Mouse (Mus musculus) MEL (cell line): ENCODE measurements at regions not wholly inside any gene's neighbourhood (a gene's known extent, or its start where the extent isn't known, plus 50 kb on each side); places are given as distances from the start of the nearest gene placed in this dataset.

Experiments
- DNase-seq: peaks from one replicate; pipeline ENCODE4 v3.0.0; 2011; ENCODE audit warnings: low read depth, low spot score
- H3K27ac ChIP-seq: 2 replicates; pipeline ENCODE4 v1.5.1; 2012; ENCODE audit warnings: low read depth, mild to moderate bottlenecking, control low read depth, low read length, moderate library complexity; ENCODE audit not compliant: control insufficient read depth
- H3K27me3 ChIP-seq, 2 experiments: fragments of 150-350 bp in 1 of 2; sonication (generic) in 1 of 2; 2 replicates each; pipeline ENCODE4 v1.6.1; 2012; ENCODE audit warnings: low read length in 2 of 2, mild to moderate bottlenecking in 2 of 2, improper control_type of control experiment in 1 of 2, moderate library complexity in 1 of 2; ENCODE audit not compliant: insufficient read depth in 2 of 2, control insufficient read depth in 1 of 2
- H3K36me3 ChIP-seq, 2 experiments: 2 replicates each; pipeline ENCODE4 v1.6.1; 2012 to 2014; ENCODE audit warnings: low read length in 2 of 2, improper control_type of control experiment in 1 of 2, inconsistent platforms in 1 of 2, mild to moderate bottlenecking in 1 of 2; ENCODE audit not compliant: insufficient read depth in 2 of 2, control insufficient read depth in 1 of 2
- H3K4me1 ChIP-seq, 2 experiments: fragments of 150-350 bp in 1 of 2; sonication (generic) in 1 of 2; 2 replicates each; pipeline ENCODE4 v1.6.1; 2012; ENCODE audit warnings: low read length in 2 of 2, improper control_type of control experiment in 1 of 2, mild to moderate bottlenecking in 1 of 2; ENCODE audit not compliant: insufficient read depth in 2 of 2, control insufficient read depth in 1 of 2
- H3K4me3 ChIP-seq, 2 experiments: fragments of 150-350 bp in 1 of 2; sonication (generic) in 1 of 2; 2 replicates each; pipeline ENCODE4 v1.5.1; 2012; ENCODE audit warnings: low read depth in 2 of 2, low read length in 2 of 2, mild to moderate bottlenecking in 2 of 2, moderate library complexity in 2 of 2, control low read depth in 1 of 2, improper control_type of control experiment in 1 of 2; ENCODE audit not compliant: control insufficient read depth in 1 of 2, insufficient read depth in 1 of 2
- H3K79me2 ChIP-seq: 2 replicates; pipeline ENCODE4 v1.6.1; 2012; ENCODE audit warnings: mild to moderate bottlenecking, low read length, moderate library complexity; ENCODE audit not compliant: control insufficient read depth, poor library complexity, insufficient read depth
- H3K9ac ChIP-seq: 2 replicates; pipeline ENCODE4 v1.6.1; 2012; ENCODE audit warnings: low read depth, mild to moderate bottlenecking, control low read depth, low read length, moderate library complexity; ENCODE audit not compliant: control insufficient read depth, poor library complexity, severe bottlenecking
- H3K9me3 ChIP-seq: fragments of 150-350 bp; sonication (generic); replicated peaks from 2 replicates; pipeline ENCODE4 v1.6.1; 2012; ENCODE audit warnings: mild to moderate bottlenecking, low read length, improper control_type of control experiment, moderate library complexity; ENCODE audit not compliant: insufficient read depth
- CHD1 ChIP-seq: IDR thresholded peaks from 2 replicates; pipeline ENCODE4 v1.6.1; 2012; ENCODE audit warnings: low read depth, mild to moderate bottlenecking, inconsistent platforms, low read length, improper control_type of control experiment
- CHD2 ChIP-seq: IDR thresholded peaks from 2 replicates; pipeline ENCODE4 v1.6.1; 2011; ENCODE audit warnings: low read length, improper control_type of control experiment
- CTCF ChIP-seq, 3 experiments: IDR thresholded peaks in 2 of 3; conservative IDR thresholded peaks in 1 of 3; 2 replicates each; pipeline ENCODE4 v1.5.1; 2011 to 2012; ENCODE audit warnings: low read length in 3 of 3, low read depth in 2 of 3, mild to moderate bottlenecking in 2 of 3, improper control_type of control experiment in 1 of 3, inconsistent platforms in 1 of 3, mixed read lengths in 1 of 3, moderate library complexity in 1 of 3; ENCODE audit not compliant: control insufficient read depth in 1 of 3, insufficient read depth in 1 of 3, poor library complexity in 1 of 3, severe bottlenecking in 1 of 3
- E2F4 ChIP-seq: IDR thresholded peaks from 2 replicates; pipeline ENCODE4 v1.6.1; 2011; ENCODE audit warnings: low read depth, low read length, improper control_type of control experiment, borderline replicate concordance
- EP300 ChIP-seq, 2 experiments: IDR thresholded peaks; 2 replicates each; pipeline ENCODE4 v1.6.1; 2011; ENCODE audit warnings: improper control_type of control experiment in 2 of 2, low read length in 2 of 2, low read depth in 1 of 2, mild to moderate bottlenecking in 1 of 2
- GABPA ChIP-seq: IDR thresholded peaks from 2 replicates; pipeline ENCODE4 v1.6.1; 2012; ENCODE audit warnings: low read depth, mild to moderate bottlenecking, inconsistent platforms, low read length, improper control_type of control experiment, moderate library complexity
- HCFC1 ChIP-seq: IDR thresholded peaks from 2 replicates; pipeline ENCODE4 v1.6.1; 2012; ENCODE audit warnings: low read depth, mild to moderate bottlenecking, inconsistent platforms, low read length, improper control_type of control experiment, moderate library complexity
- MEF2A ChIP-seq: IDR thresholded peaks from 2 replicates; pipeline ENCODE4 v1.6.1; 2014; ENCODE audit warnings: low read depth, mild to moderate bottlenecking, inconsistent platforms, low read length, improper control_type of control experiment; ENCODE audit not compliant: poor library complexity, insufficient replicate concordance, severe bottlenecking; ENCODE audit errors: extremely low read depth
- MYC ChIP-seq: IDR thresholded peaks from 2 replicates; pipeline ENCODE4 v1.6.1; 2011; ENCODE audit warnings: low read depth, mild to moderate bottlenecking, low read length, improper control_type of control experiment, moderate library complexity
- NELFE ChIP-seq: IDR thresholded peaks from 2 replicates; pipeline ENCODE4 v1.6.1; 2011; ENCODE audit warnings: low read depth, low read length, improper control_type of control experiment
- NRF1 ChIP-seq: IDR thresholded peaks from 2 replicates; pipeline ENCODE4 v1.6.1; 2014; ENCODE audit warnings: low read depth, mild to moderate bottlenecking, inconsistent platforms, low read length, improper control_type of control experiment, moderate library complexity; ENCODE audit not compliant: poor library complexity, insufficient read depth, severe bottlenecking
- POLR2A ChIP-seq, 2 experiments: IDR thresholded peaks; 2 replicates each; pipeline ENCODE4 v1.6.1; 2011 to 2012; ENCODE audit warnings: low read length in 2 of 2, mild to moderate bottlenecking in 2 of 2, control low read depth in 1 of 2, improper control_type of control experiment in 1 of 2, low read depth in 1 of 2, moderate library complexity in 1 of 2; ENCODE audit not compliant: control insufficient read depth in 1 of 2, insufficient read depth in 1 of 2, poor library complexity in 1 of 2
- POLR2AphosphoS2 ChIP-seq: IDR thresholded peaks from 2 replicates; pipeline ENCODE4 v1.6.1; 2011; ENCODE audit warnings: low read length, improper control_type of control experiment
- POLR2AphosphoS5 ChIP-seq: IDR thresholded peaks from 2 replicates; pipeline ENCODE4 v1.6.1; 2012; ENCODE audit warnings: low read depth, borderline replicate concordance, mild to moderate bottlenecking, inconsistent platforms, low read length, moderate library complexity, mixed read lengths
- SIN3A ChIP-seq: IDR thresholded peaks from 2 replicates; pipeline ENCODE4 v1.6.1; 2012; ENCODE audit warnings: low read length, improper control_type of control experiment, inconsistent platforms
- SMC3 ChIP-seq: IDR thresholded peaks from 2 replicates; pipeline ENCODE4 v1.6.1; 2011; ENCODE audit warnings: low read depth, low read length, improper control_type of control experiment
- TBP ChIP-seq: IDR thresholded peaks from 2 replicates; pipeline ENCODE4 v1.8.0; 2011; ENCODE audit warnings: low read depth, low read length, improper control_type of control experiment
- TCF12 ChIP-seq: IDR thresholded peaks from 2 replicates; pipeline ENCODE4 v1.6.1; 2014; ENCODE audit warnings: low read depth, mild to moderate bottlenecking, inconsistent platforms, low read length, improper control_type of control experiment, moderate library complexity
- UBTF ChIP-seq: IDR thresholded peaks from 2 replicates; pipeline ENCODE4 v1.6.1; 2012; ENCODE audit warnings: low read depth, mild to moderate bottlenecking, inconsistent platforms, low read length, improper control_type of control experiment, moderate library complexity, borderline replicate concordance; ENCODE audit not compliant: insufficient read depth
- ZKSCAN1 ChIP-seq: IDR thresholded peaks from 2 replicates; pipeline ENCODE4 v1.6.1; 2012; ENCODE audit warnings: low read depth, mild to moderate bottlenecking, inconsistent platforms, low read length, improper control_type of control experiment, moderate library complexity
- ZMIZ1 ChIP-seq: IDR thresholded peaks from 2 replicates; pipeline ENCODE4 v1.6.1; 2012; ENCODE audit warnings: low read depth, mild to moderate bottlenecking, inconsistent platforms, low read length, improper control_type of control experiment, moderate library complexity

GRCm38 (mm10) chr9:32923925-32924324, 287.9 kb downstream of the Ets1 start:
- H3K9ac ChIP-seq = no peak overlapping the region
- H3K9me3 ChIP-seq = no peaks in the 10 kb centered on the region
- H3K27me3 ChIP-seq = no peaks in the 10 kb centered on the region
- H3K4me1 ChIP-seq = no peaks in the 10 kb centered on the region
- H3K4me3 ChIP-seq = no peak overlapping the region
- TF ChIP-seq GABPA (no peak), POLR2A (IDR thresholded peaks at IDR 0.05; ENCODE audit: control insufficient read depth in 1 of 2, insufficient read depth in 1 of 2, low read depth in 1 of 2, low read length in 2 of 2, poor library complexity in 1 of 2) (no peak), MEF2A (no peak), POLR2AphosphoS2 (no peak), TBP (no peak), CTCF (IDR thresholded peaks at IDR 0.05 in 2 of 3, conservative IDR thresholded peaks at IDR 0.05 in 1 of 3; ENCODE audit: control insufficient read depth in 1 of 3, insufficient read depth in 1 of 3, low read depth in 2 of 3, low read length in 3 of 3, poor library complexity in 1 of 3, severe bottlenecking in 1 of 3) (no peak), HCFC1 (no peak), NRF1 (no peak), SIN3A (no peak), CHD2 (no peak), TCF12 (no peak)
- no peaks in the 10 kb centered on the region for H3K79me2 ChIP-seq
- no peaks in the 10 kb centered on the region for H3K36me3 ChIP-seq
- DNase-seq = no peak
- H3K27ac ChIP-seq = no peak overlapping the region

- Histone ChIP-seq H3K79me2 (no peaks in the 10 kb centered on the region), H3K27ac (no peak overlapping the region), H3K9ac (no peak overlapping the region), H3K36me3 (no peaks in the 10 kb centered on the region), H3K9me3 (no peaks in the 10 kb centered on the region), H3K27me3 (no peaks in the 10 kb centered on the region), H3K4me3 (no peak overlapping the region), H3K4me1 (no peaks in the 10 kb centered on the region)
- TF ChIP-seq MYC (no peak), ZKSCAN1 (no peak), CHD1 (no peak), CHD2 (no peak), UBTF (no peak), POLR2AphosphoS5 (no peak), GABPA (no peak), CTCF (IDR thresholded peaks at IDR 0.05 in 2 of 3, conservative IDR thresholded peaks at IDR 0.05 in 1 of 3; ENCODE audit: control insufficient read depth in 1 of 3, insufficient read depth in 1 of 3, low read depth in 2 of 3, low read length in 3 of 3, poor library complexity in 1 of 3, severe bottlenecking in 1 of 3) (no peak), SMC3 (no peak), EP300 (IDR thresholded peaks at IDR 0.05; ENCODE audit: low read depth in 1 of 2, low read length in 2 of 2) (no peak), NRF1 (no peak), NELFE (no peak), E2F4 (no peak), ZMIZ1 (no peak)
- no peak for DNase-seq
These were observed 288.4 kb downstream of the Ets1 start for GRCm38 (mm10) chr9:32924333-32924886.
